Mouse (Mus musculus) megakaryocyte-erythroid progenitor cell, adult 5-6 weeks (primary cell): ENCODE results near the gene Serp2. TPM values are rescaled to one million over a fixed set of nuclear protein-coding genes. Genes with fewer than 3 reads are reported as not detected.

Experiments used
- ATAC-seq: replicated peaks from 2 replicates; pipeline ENCODE4 v1.8.0; 2016; ENCODE audit warnings: mild to moderate bottlenecking, inconsistent platforms; ENCODE audit not compliant: severe bottlenecking, poor library complexity, low FRiP score, low TSS enrichment
- total RNA-seq, 2 experiments: library from RNA; stranded (forward) in 1 of 2; stranded (reverse) in 1 of 2; fragments of 200-1000, 215-1000 nt in 1 of 2; fragments of >200 nt in 1 of 2; fragmentation: Nextera tagmentation in 1 of 2; gene quantifications; 2 replicates each; pipeline ENCODE4 v1.2.3; 2014 to 2017

Serp2 gene
- total RNA-seq, 2 experiments from 2014 or later, result 2.6 TPM; not detected in 1

GRCm38 (mm10) chr14:76532257-76533169, 24.2 kb downstream of the Serp2 start:
- peak; percentile 85 for ATAC-seq

GRCm38 (mm10) chr14:76531027-76531660, 25.5 kb downstream of the Serp2 start:
- no peak for ATAC-seq

GRCm38 (mm10) chr14:76528641-76529040, 28.0 kb downstream of the Serp2 start:
- no peak for ATAC-seq

- no peak for ATAC-seq
Measured at GRCm38 (mm10) chr14:76527758-76528313, 28.9 kb downstream of the Serp2 start.

GRCm38 (mm10) chr14:76527030-76527719, 29.5 kb downstream of the Serp2 start:
- no peak for ATAC-seq

- no peak for ATAC-seq
Measured at GRCm38 (mm10) chr14:76526467-76526866, 30.2 kb downstream of the Serp2 start.

GRCm38 (mm10) chr14:76523344-76523743, 33.3 kb downstream of the Serp2 start:
- ATAC-seq, result no peak

- ATAC-seq, result no peak
Measured at GRCm38 (mm10) chr14:76521308-76521707, 35.4 kb downstream of the Serp2 start.

GRCm38 (mm10) chr14:76520606-76521005, 36.1 kb downstream of the Serp2 start:
- peak; percentile 90 for ATAC-seq

GRCm38 (mm10) chr14:76518217-76518616, 38.5 kb downstream of the Serp2 start:
- no peak for ATAC-seq

- no peak for ATAC-seq
Measured at GRCm38 (mm10) chr14:76515620-76516019, 41.1 kb downstream of the Serp2 start.

GRCm38 (mm10) chr14:76514050-76514585, 42.6 kb downstream of the Serp2 start:
- ATAC-seq, result no peak

- ATAC-seq, result no peak
Measured at GRCm38 (mm10) chr14:76513395-76514049, 43.2 kb downstream of the Serp2 start.

- ATAC-seq, result no peak
Measured at GRCm38 (mm10) chr14:76511971-76512370, 44.7 kb downstream of the Serp2 start.

- no peak for ATAC-seq
Measured at GRCm38 (mm10) chr14:76508701-76509100, 48.0 kb downstream of the Serp2 start.

GRCm38 (mm10) chr14:76507804-76508500, 48.7 kb downstream of the Serp2 start:
- no peak for ATAC-seq

GRCm38 (mm10) chr14:76507357-76507756, 49.3 kb downstream of the Serp2 start:
- no peak for ATAC-seq

- ATAC-seq, result no peak
Measured at GRCm38 (mm10) chr14:76506425-76507205, 50.1 kb downstream of the Serp2 start.
